Mouse (Mus musculus): Measurements from ENCODE around the gene Siah1a. TPM values are rescaled to one million over a fixed set of nuclear protein-coding genes. Genes with fewer than 3 reads are reported as not detected.

The Siah1a gene
- polyA plus RNA-seq, 1 experiment from 2014 or later, result 36.1 TPM

- 0 out of 2 replicates have a peak, but pooled peaks cover 5% of the 10 kb centered on the region for H3K4me1 ChIP-seq (replicated peaks)
- ATAC-seq, result no peak
- no peak overlapping the region for H3K4me2 ChIP-seq (replicated peaks)
- H3K27me3 ChIP-seq (replicated peaks), result no peaks in the 10 kb centered on the region
- no peaks in the 10 kb centered on the region for H3K9me3 ChIP-seq
- H3K4me3 ChIP-seq (replicated peaks), result no peak overlapping the region
- no peak overlapping the region for H3K27ac ChIP-seq
- H3K36me3 ChIP-seq, result no peaks in the 10 kb centered on the region
- H3K9ac ChIP-seq, result no peak overlapping the region
Observed at GRCm38 (mm10) chr8:86741627-86742026, 4.1 kb downstream of the Siah1a start.

- Histone ChIP-seq H3K9me3 (no peaks in the 10 kb centered on the region), H3K36me3 (no peaks in the 10 kb centered on the region), H3K9ac (no peak overlapping the region), H3K27ac (no peak overlapping the region), H3K4me2 (replicated peaks) (no peak overlapping the region), H3K4me1 (replicated peaks) (0 out of 2 replicates have a peak, but pooled peaks cover 6% of the 10 kb centered on the region), H3K4me3 (replicated peaks) (no peak overlapping the region), H3K27me3 (replicated peaks) (no peaks in the 10 kb centered on the region)
- ATAC-seq, result no peak
Observed at GRCm38 (mm10) chr8:86740899-86741298, 4.8 kb downstream of the Siah1a start.

GRCm38 (mm10) chr8:86735446-86736111 lies 10.2 kb downstream of the Siah1a start:
- Histone ChIP-seq H3K4me3 (replicated peaks) (no peak overlapping the region), H3K9me3 (no peaks in the 10 kb centered on the region), H3K27ac (no peak overlapping the region), H3K36me3 (no peaks in the 10 kb centered on the region), H3K4me2 (replicated peaks) (no peak overlapping the region), H3K4me1 (replicated peaks) (peaks cover 12% of the 10 kb centered on the region; the same call in 1 of the 2 replicates), H3K9ac (no peak overlapping the region), H3K27me3 (replicated peaks) (no peaks in the 10 kb centered on the region)
- WGBS, result 39% methylated on average over 3 of the region's 3 CpGs
- no peak for ATAC-seq

- no peak for ATAC-seq
- Histone ChIP-seq H3K27ac (no peak overlapping the region), H3K9me3 (no peaks in the 10 kb centered on the region), H3K4me1 (replicated peaks) (peaks cover 16% of the 10 kb centered on the region; the same call in 1 of the 2 replicates), H3K9ac (no peak overlapping the region), H3K4me2 (replicated peaks) (no peak overlapping the region), H3K27me3 (replicated peaks) (no peaks in the 10 kb centered on the region), H3K4me3 (replicated peaks) (no peak overlapping the region), H3K36me3 (no peaks in the 10 kb centered on the region)
- 75% methylated on average over 1 of the region's 1 CpGs for WGBS
Observed at GRCm38 (mm10) chr8:86734954-86735353, 10.8 kb downstream of the Siah1a start.

- no peak for ATAC-seq
- H3K4me1 ChIP-seq (replicated peaks), result peaks cover 16% of the 10 kb centered on the region; the same call in 1 of the 2 replicates
- no peaks in the 10 kb centered on the region for H3K27me3 ChIP-seq (replicated peaks)
- H3K4me2 ChIP-seq (replicated peaks), result no peak overlapping the region
- 71% methylated on average over 4 of the region's 4 CpGs for WGBS
- H3K27ac ChIP-seq, result no peak overlapping the region
- H3K9ac ChIP-seq, result no peak overlapping the region
- no peaks in the 10 kb centered on the region for H3K36me3 ChIP-seq
- no peak overlapping the region for H3K4me3 ChIP-seq (replicated peaks)
- H3K9me3 ChIP-seq, result no peaks in the 10 kb centered on the region
Observed at GRCm38 (mm10) chr8:86734171-86734570, 11.6 kb downstream of the Siah1a start.

- Histone ChIP-seq H3K36me3 (no peaks in the 10 kb centered on the region), H3K4me2 (replicated peaks) (no peak overlapping the region), H3K27ac (no peak overlapping the region), H3K4me1 (replicated peaks) (peaks cover 29% of the 10 kb centered on the region; the same call in 1 of the 2 replicates), H3K9me3 (no peaks in the 10 kb centered on the region), H3K9ac (no peak overlapping the region), H3K4me3 (replicated peaks) (no peak overlapping the region), H3K27me3 (replicated peaks) (no peaks in the 10 kb centered on the region)
- 86% methylated on average over 1 of the region's 1 CpGs for WGBS
- no peak for ATAC-seq
Observed at GRCm38 (mm10) chr8:86730860-86731259, 14.9 kb downstream of the Siah1a start.

GRCm38 (mm10) chr8:86730303-86730702 lies 15.4 kb downstream of the Siah1a start:
- Histone ChIP-seq H3K4me1 (replicated peaks) (peaks cover 26% of the 10 kb centered on the region; the same call in 1 of the 2 replicates), H3K27ac (no peak overlapping the region), H3K9me3 (no peaks in the 10 kb centered on the region), H3K4me3 (replicated peaks) (no peak overlapping the region), H3K27me3 (replicated peaks) (no peaks in the 10 kb centered on the region), H3K36me3 (no peaks in the 10 kb centered on the region), H3K4me2 (replicated peaks) (no peak overlapping the region), H3K9ac (no peak overlapping the region)
- WGBS, result 39% methylated on average over 3 of the region's 3 CpGs
- ATAC-seq, result no peak

- ATAC-seq, result peak; percentile 63; the same call in 1 of the 2 replicates
- Histone ChIP-seq H3K9ac (no peak overlapping the region), H3K4me2 (replicated peaks) (no peak overlapping the region), H3K27me3 (replicated peaks) (no peaks in the 10 kb centered on the region), H3K27ac (no peak overlapping the region), H3K9me3 (no peaks in the 10 kb centered on the region), H3K36me3 (0 out of 2 replicates have a peak, but pooled peaks cover 2% of the 10 kb centered on the region), H3K4me3 (replicated peaks) (no peak overlapping the region), H3K4me1 (replicated peaks) (peaks cover 26% of the 10 kb centered on the region; the same call in 1 of the 2 replicates)
- 62% methylated on average over 19 of the region's 19 CpGs for WGBS
Observed at GRCm38 (mm10) chr8:86728224-86728950, 17.3 kb downstream of the Siah1a start.

GRCm38 (mm10) chr8:86726959-86727358 lies 18.8 kb downstream of the Siah1a start:
- Histone ChIP-seq H3K4me3 (replicated peaks) (no peak overlapping the region), H3K9me3 (no peaks in the 10 kb centered on the region), H3K27me3 (replicated peaks) (no peaks in the 10 kb centered on the region), H3K27ac (no peak overlapping the region), H3K9ac (no peak overlapping the region), H3K4me2 (replicated peaks) (no peak overlapping the region), H3K36me3 (0 out of 2 replicates have a peak, but pooled peaks cover 2% of the 10 kb centered on the region), H3K4me1 (replicated peaks) (peaks cover 26% of the 10 kb centered on the region; the same call in 1 of the 2 replicates)
- WGBS, result 79% methylated on average over 6 of the region's 6 CpGs
- ATAC-seq, result no peak

- H3K4me2 ChIP-seq (replicated peaks), result no peak overlapping the region
- no peak overlapping the region for H3K4me3 ChIP-seq (replicated peaks)
- no peak overlapping the region for H3K27ac ChIP-seq
- H3K4me1 ChIP-seq (replicated peaks), result no peaks in the 10 kb centered on the region
- ATAC-seq, result no peak
- 86% methylated on average over 2 of the region's 2 CpGs for WGBS
- no peak overlapping the region for H3K9ac ChIP-seq
- no peaks in the 10 kb centered on the region for H3K9me3 ChIP-seq
- no peaks in the 10 kb centered on the region for H3K27me3 ChIP-seq (replicated peaks)
- 0 out of 2 replicates have a peak, but pooled peaks cover 2% of the 10 kb centered on the region for H3K36me3 ChIP-seq
Observed at GRCm38 (mm10) chr8:86721490-86721889, 24.2 kb downstream of the Siah1a start.

- 91% methylated on average over 6 of the region's 6 CpGs for WGBS
- Histone ChIP-seq H3K4me1 (replicated peaks) (no peaks in the 10 kb centered on the region), H3K27ac (no peak overlapping the region), H3K4me3 (replicated peaks) (no peak overlapping the region), H3K36me3 (0 out of 2 replicates have a peak, but pooled peaks cover 2% of the 10 kb centered on the region), H3K27me3 (replicated peaks) (no peaks in the 10 kb centered on the region), H3K9me3 (no peaks in the 10 kb centered on the region), H3K4me2 (replicated peaks) (no peak overlapping the region), H3K9ac (no peak overlapping the region)
- ATAC-seq, result no peak
Observed at GRCm38 (mm10) chr8:86720756-86721459, 24.8 kb downstream of the Siah1a start.

- Histone ChIP-seq H3K9ac (no peak overlapping the region), H3K4me2 (replicated peaks) (no peak overlapping the region), H3K9me3 (no peaks in the 10 kb centered on the region), H3K36me3 (0 out of 2 replicates have a peak, but pooled peaks cover 2% of the 10 kb centered on the region), H3K4me1 (replicated peaks) (no peaks in the 10 kb centered on the region), H3K4me3 (replicated peaks) (no peak overlapping the region), H3K27me3 (replicated peaks) (no peaks in the 10 kb centered on the region), H3K27ac (no peak overlapping the region)
- ATAC-seq, result no peak
- 88% methylated on average over 1 of the region's 1 CpGs for WGBS
Observed at GRCm38 (mm10) chr8:86719368-86719767, 26.4 kb downstream of the Siah1a start.

Measured in intestine, embryonic 15.5 days (tissue).